Mouse (Mus musculus): ENCODE results near the gene Frmd4b.

DNA sequence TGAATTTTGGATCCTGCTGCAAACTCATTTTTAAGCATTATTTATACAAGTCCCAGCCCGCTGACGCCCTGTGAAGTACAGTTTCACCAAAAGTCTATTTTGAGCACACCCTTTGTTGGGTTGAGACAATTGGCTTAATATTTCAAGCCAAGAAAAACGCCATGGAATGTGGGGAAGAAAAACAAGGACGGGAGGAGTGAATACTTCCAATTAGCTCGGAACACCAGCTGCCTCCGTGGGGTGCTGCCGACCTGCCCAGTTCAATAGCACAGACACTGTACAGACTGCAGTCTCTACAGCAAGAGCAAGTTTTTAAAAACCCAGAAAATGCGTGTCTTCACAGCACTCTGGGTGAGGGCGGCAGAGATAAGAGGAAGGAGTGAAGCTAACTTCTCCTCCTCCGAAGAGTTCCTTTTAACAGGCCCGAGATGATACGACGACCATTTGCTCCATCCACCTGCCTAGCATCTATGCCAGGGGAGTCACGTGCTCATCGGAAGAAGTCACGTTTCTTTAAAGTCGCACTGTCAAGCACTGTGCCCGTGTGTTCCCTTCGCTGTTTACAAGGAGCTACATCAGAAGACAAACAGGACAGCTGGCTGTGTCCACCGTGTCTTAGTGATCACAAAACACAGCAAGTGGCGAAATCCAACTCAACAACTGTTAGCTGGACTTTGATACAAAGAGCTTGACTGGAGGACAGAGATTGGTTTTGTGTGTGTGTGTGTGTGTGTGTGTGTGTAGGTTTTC, 326.0 kb downstream of the Frmd4b start:
- TF ChIP-seq EP300 (IDR thresholded peaks at IDR 0.05): no peak
- TF ChIP-seq CTCF (IDR thresholded peaks at IDR 0.05): no peak

Data from lung, postnatal 0 days (tissue).